Mouse (Mus musculus) liver, embryonic 15.5 days (tissue): ENCODE measurements at regions not wholly inside any gene's neighbourhood (a gene's known extent, or its start where the extent isn't known, plus 50 kb on each side); places are given as distances from the start of the nearest gene placed in this dataset.
"Not testable (repeated sequence)": the region's sequence is repeated elsewhere in the genome, so short reads cannot be mapped to it uniquely, and the experiment has no call there.

ENCODE experiments used
- ATAC-seq: fragments of 200-750 bp; cut with Nextera tagmentation; 2 replicates; pipeline ENCODE4 v1.8.0; 2017; ENCODE audit warnings: moderate number of reproducible peaks, mild to moderate bottlenecking, moderate library complexity; ENCODE audit not compliant: insufficient read depth
- H3K27ac ChIP-seq: fragments of 300-500 bp; sonication (generic); replicated peaks from 2 replicates; pipeline ENCODE4 v1.5.1; 2015; ENCODE audit warnings: mild to moderate bottlenecking, inconsistent platforms
- H3K27me3 ChIP-seq: fragments of 300-500 bp; sonication (generic); 2 replicates; pipeline ENCODE4 v1.6.1; 2015; ENCODE audit warnings: mild to moderate bottlenecking, inconsistent platforms
- H3K36me3 ChIP-seq: fragments of 300-500 bp; sonication (generic); replicated peaks from 2 replicates; pipeline ENCODE4 v1.6.1; 2015; ENCODE audit warnings: moderate library complexity, mild to moderate bottlenecking, inconsistent platforms
- H3K4me1 ChIP-seq: fragments of 300-500 bp; sonication (generic); replicated peaks from 2 replicates; pipeline ENCODE4 v1.6.1; 2015; ENCODE audit warnings: inconsistent platforms
- H3K4me2 ChIP-seq: fragments of 300-500 bp; sonication (generic); 2 replicates; pipeline ENCODE4 v1.6.1; 2015; ENCODE audit warnings: moderate library complexity, mild to moderate bottlenecking, inconsistent platforms
- H3K4me3 ChIP-seq: fragments of 300-500 bp; sonication (generic); replicated peaks from 2 replicates; pipeline ENCODE4 v1.5.1; 2015; ENCODE audit warnings: mild to moderate bottlenecking, inconsistent platforms
- H3K9ac ChIP-seq: fragments of 300-500 bp; sonication (generic); 2 replicates; pipeline ENCODE4 v1.6.1; 2015; ENCODE audit warnings: moderate library complexity, mild to moderate bottlenecking, inconsistent platforms
- H3K9me3 ChIP-seq: fragments of 300-500 bp; sonication (generic); replicated peaks from 2 replicates; pipeline ENCODE4 v1.6.1; 2016; ENCODE audit warnings: inconsistent platforms
- WGBS: fragments of 180-500 bp; shearing (Covaris S2); methylation state at CpG from one replicate; pipeline ENCODE4 v1.1.7; 2015; ENCODE audit warnings: mixed read lengths; ENCODE audit not compliant: insufficient replicate concordance; 5-methylcytosine and 5-hydroxymethylcytosine counted together

DNA sequence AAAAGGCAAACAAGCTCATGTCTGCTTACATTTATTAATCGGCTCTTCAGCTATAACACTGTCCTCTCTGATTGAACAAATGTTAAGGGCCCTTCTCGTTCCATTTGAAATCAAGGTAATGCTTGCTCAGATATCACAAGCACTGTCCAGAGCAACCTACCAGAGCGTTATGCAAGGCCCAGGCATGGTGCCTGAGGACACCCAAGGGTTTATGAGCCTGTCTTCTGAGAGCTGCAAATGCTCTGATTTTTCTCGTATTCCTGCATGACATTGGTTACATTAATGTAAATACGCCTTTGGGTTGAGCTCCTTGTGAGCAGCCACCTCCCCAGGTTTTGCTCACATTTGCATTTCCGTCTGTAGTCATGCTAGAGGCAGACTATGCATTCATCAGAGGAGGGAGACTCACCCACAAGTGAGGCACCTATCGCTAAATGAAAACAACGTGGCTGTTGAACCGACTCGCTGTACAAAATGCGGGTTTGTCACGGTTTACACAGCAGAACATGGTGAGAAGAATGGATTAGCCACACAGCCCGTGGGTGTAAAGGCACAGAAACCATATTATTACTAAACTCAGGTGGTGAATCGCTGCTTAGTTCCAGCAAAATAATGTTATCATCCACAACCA, 152.7 kb upstream of the Ipo5 start:
- Histone ChIP-seq H3K27ac (no peak overlapping the region), H3K27me3 (no peaks in the 10 kb centered on the region), H3K36me3 (no peaks in the 10 kb centered on the region), H3K9me3 (no peaks in the 10 kb centered on the region), H3K4me3 (no peak overlapping the region), H3K4me2 (no peak overlapping the region), H3K9ac (no peak overlapping the region), H3K4me1 (no peaks in the 10 kb centered on the region)
- no peak for ATAC-seq
- WGBS: 67% methylated on average over 14 of the region's 14 CpGs

GRCm38 (mm10) chr14:120762168-120762567, 148.9 kb upstream of the Ipo5 start:
- H3K27me3 ChIP-seq: no peaks in the 10 kb centered on the region
- 56% methylated on average over 7 of the region's 7 CpGs for WGBS
- no peaks in the 10 kb centered on the region for H3K36me3 ChIP-seq
- H3K9ac ChIP-seq: no peak overlapping the region
- no peaks in the 10 kb centered on the region for H3K4me1 ChIP-seq
- H3K27ac ChIP-seq: no peak overlapping the region
- no peak overlapping the region for H3K4me3 ChIP-seq
- no peaks in the 10 kb centered on the region for H3K9me3 ChIP-seq
- no peak overlapping the region for H3K4me2 ChIP-seq
- peak; percentile 56 for ATAC-seq

GRCm38 (mm10) chr14:120762733-120763132, 148.3 kb upstream of the Ipo5 start:
- ATAC-seq: no peak; the same call in 1 of the 2 replicates
- H3K4me1 ChIP-seq: no peaks in the 10 kb centered on the region
- H3K4me3 ChIP-seq: no peak overlapping the region
- H3K9me3 ChIP-seq: no peaks in the 10 kb centered on the region
- WGBS: 66% methylated on average over 11 of the region's 11 CpGs
- no peaks in the 10 kb centered on the region for H3K27me3 ChIP-seq
- H3K27ac ChIP-seq: no peak overlapping the region
- H3K4me2 ChIP-seq: no peak overlapping the region; the same call in 1 of the 2 replicates
- H3K9ac ChIP-seq: no peak overlapping the region
- H3K36me3 ChIP-seq: no peaks in the 10 kb centered on the region

DNA sequence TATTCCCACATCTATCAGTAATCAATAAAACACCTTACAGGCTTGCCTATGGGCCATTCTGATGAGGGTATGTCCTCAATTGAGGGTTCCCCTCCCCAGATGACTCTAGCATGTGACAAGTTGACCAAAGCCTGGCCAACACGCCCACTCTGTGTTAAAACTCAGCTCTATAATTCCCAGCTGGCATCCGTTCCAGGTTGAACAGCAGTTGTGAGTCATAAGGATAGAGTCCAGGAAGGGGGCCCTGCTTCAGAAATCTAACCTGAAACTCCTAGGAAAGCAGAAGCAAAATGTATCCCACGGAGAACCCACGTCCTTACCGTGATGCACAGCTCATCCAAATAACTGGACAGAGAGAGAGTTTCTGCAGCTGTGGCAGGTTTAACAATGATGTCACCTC, 147.2 kb upstream of the Ipo5 start:
- no peak overlapping the region for H3K4me2 ChIP-seq
- no peaks in the 10 kb centered on the region for H3K4me1 ChIP-seq
- H3K36me3 ChIP-seq: no peaks in the 10 kb centered on the region
- no peak overlapping the region for H3K27ac ChIP-seq
- 71% methylated on average over 5 of the region's 5 CpGs for WGBS
- no peak overlapping the region for H3K4me3 ChIP-seq
- no peaks in the 10 kb centered on the region for H3K27me3 ChIP-seq
- no peaks in the 10 kb centered on the region for H3K9me3 ChIP-seq
- no peak overlapping the region for H3K9ac ChIP-seq
- ATAC-seq: no peak

DNA sequence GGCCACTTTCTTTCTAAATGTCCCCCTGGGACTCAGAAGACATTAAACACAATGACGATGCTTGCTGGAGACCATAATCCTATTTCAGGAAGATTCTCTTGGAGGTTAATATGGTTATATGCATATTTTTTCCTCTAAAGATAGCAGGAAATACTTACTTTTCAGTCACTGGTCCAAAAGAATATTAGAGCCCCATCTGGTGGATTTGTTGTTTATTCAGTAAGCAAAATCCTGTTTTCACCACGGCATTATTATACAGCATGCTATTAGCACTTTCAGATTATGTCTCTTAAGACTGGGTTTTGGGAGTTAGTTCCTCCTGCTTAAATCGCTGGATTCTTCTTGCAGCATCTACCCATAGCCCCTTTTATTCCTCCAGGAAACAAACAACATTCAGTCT, 146.6 kb upstream of the Ipo5 start:
- Histone ChIP-seq H3K4me3 (no peak overlapping the region), H3K4me1 (no peaks in the 10 kb centered on the region), H3K9me3 (no peaks in the 10 kb centered on the region), H3K27ac (no peak overlapping the region), H3K27me3 (no peaks in the 10 kb centered on the region), H3K36me3 (no peaks in the 10 kb centered on the region), H3K4me2 (no peak overlapping the region), H3K9ac (no peak overlapping the region)
- ATAC-seq: no peak
- 61% methylated on average over 3 of the region's 3 CpGs for WGBS

GRCm38 (mm10) chr14:120766451-120766850, 144.6 kb upstream of the Ipo5 start:
- H3K4me2 ChIP-seq: no peak overlapping the region
- no peaks in the 10 kb centered on the region for H3K4me1 ChIP-seq
- H3K9ac ChIP-seq: no peak overlapping the region
- ATAC-seq: no peak
- 64% methylated on average over 5 of the region's 5 CpGs for WGBS
- no peaks in the 10 kb centered on the region for H3K27me3 ChIP-seq
- H3K36me3 ChIP-seq: no peaks in the 10 kb centered on the region
- H3K4me3 ChIP-seq: no peak overlapping the region
- H3K9me3 ChIP-seq: no peaks in the 10 kb centered on the region
- H3K27ac ChIP-seq: no peak overlapping the region

DNA sequence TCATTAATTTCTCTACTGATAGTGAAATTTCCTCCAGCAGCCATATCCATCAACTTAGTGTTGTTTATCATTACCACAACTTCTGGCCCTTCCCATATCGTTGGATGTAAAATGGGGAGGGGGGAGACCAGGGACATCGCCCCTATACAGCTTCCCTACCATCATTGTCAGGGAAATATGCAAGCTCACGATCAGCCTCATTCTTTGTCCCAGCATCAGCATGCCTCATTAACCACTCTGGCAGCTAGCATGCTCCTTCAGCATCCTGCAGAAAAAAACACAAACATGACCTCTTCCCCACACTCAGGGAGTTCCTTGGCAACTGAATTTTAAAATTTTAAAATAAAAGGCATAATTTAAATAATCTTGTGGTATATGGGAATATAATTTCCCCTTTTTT, 140.4 kb upstream of the Ipo5 start:
- H3K4me2 ChIP-seq: no peak overlapping the region
- 57% methylated on average over 3 of the region's 3 CpGs for WGBS
- no peak overlapping the region for H3K9ac ChIP-seq
- no peaks in the 10 kb centered on the region for H3K4me1 ChIP-seq
- no peak for ATAC-seq
- no peaks in the 10 kb centered on the region for H3K36me3 ChIP-seq
- no peaks in the 10 kb centered on the region for H3K9me3 ChIP-seq
- no peak overlapping the region for H3K4me3 ChIP-seq
- H3K27me3 ChIP-seq: no peaks in the 10 kb centered on the region
- H3K27ac ChIP-seq: no peak overlapping the region

GRCm38 (mm10) chr14:120773001-120773400, 138.0 kb upstream of the Ipo5 start:
- 46% methylated on average over 4 of the region's 4 CpGs for WGBS
- H3K4me3 ChIP-seq, H3K9me3 ChIP-seq, H3K27me3 ChIP-seq, H3K9ac ChIP-seq, H3K4me1 ChIP-seq, H3K4me2 ChIP-seq, H3K36me3 ChIP-seq, ATAC-seq, H3K27ac ChIP-seq: not testable (repeated sequence)

DNA sequence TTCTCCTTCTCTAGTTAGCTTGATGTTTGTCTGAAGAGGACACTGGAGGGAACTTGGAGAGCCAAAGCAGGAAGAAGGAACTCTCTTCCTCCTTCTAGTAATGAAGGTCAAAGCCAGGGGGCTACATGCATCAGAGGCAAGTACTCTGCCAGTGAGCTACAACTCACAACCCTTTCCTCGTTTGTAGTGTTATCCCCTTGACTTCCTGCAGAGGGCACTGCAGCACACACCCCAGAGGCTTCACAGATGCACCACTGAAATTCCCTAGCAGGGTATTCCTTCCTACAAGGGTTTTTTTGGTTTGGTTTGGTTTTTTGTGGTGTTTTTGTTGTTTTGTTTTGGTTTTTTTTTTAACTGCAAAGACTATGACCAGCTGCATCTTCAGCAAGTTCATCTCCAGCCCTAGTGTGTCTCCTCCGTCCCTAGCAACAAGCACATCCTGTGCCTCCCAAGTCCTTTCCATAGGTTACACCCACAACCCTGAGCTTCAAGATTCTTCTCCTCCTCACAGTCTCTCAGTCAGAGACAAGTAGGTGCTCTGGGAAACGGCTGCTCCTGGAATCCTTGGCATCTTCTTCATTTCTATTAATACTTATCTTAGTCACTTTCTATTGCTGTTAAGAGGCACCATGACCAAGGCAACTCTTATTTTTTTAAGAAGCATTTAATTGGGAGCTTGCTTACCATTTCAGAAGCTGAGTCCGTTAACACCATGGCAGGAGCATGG, 119.0 kb upstream of the Ipo5 start:
- no peaks in the 10 kb centered on the region for H3K9me3 ChIP-seq
- 54% methylated on average over 4 of the region's 4 CpGs for WGBS
- no peaks in the 10 kb centered on the region for H3K4me1 ChIP-seq
- no peak overlapping the region for H3K9ac ChIP-seq
- H3K27ac ChIP-seq: no peak overlapping the region
- no peak overlapping the region for H3K4me2 ChIP-seq
- no peaks in the 10 kb centered on the region for H3K36me3 ChIP-seq
- no peak overlapping the region for H3K4me3 ChIP-seq
- H3K27me3 ChIP-seq: no peaks in the 10 kb centered on the region
- no peak for ATAC-seq

- H3K9ac ChIP-seq: no peak overlapping the region
- H3K27ac ChIP-seq: no peak overlapping the region
- no peaks in the 10 kb centered on the region for H3K36me3 ChIP-seq
- H3K9me3 ChIP-seq: no peaks in the 10 kb centered on the region
- WGBS: 58% methylated on average over 7 of the region's 7 CpGs
- no peaks in the 10 kb centered on the region for H3K4me1 ChIP-seq
- H3K4me3 ChIP-seq: no peak overlapping the region
- no peak overlapping the region for H3K4me2 ChIP-seq
- H3K27me3 ChIP-seq: no peaks in the 10 kb centered on the region
- no peak for ATAC-seq
Observed at GRCm38 (mm10) chr14:120797916-120798490, 113.0 kb upstream of the Ipo5 start.

GRCm38 (mm10) chr14:120803191-120803590, 107.8 kb upstream of the Ipo5 start:
- no peaks in the 10 kb centered on the region for H3K27me3 ChIP-seq

More at GRCm38 (mm10) chr14:120803191-120803590, 107.8 kb upstream of the Ipo5 start:
- Histone ChIP-seq H3K4me2 (no peak overlapping the region), H3K36me3 (no peaks in the 10 kb centered on the region), H3K27ac (no peak overlapping the region), H3K4me3 (no peak overlapping the region), H3K4me1 (no peaks in the 10 kb centered on the region), H3K9ac (no peak overlapping the region), H3K9me3 (no peaks in the 10 kb centered on the region)
- WGBS: 62% methylated on average over 6 of the region's 6 CpGs
- no peak for ATAC-seq
